Mouse (Mus musculus): ENCODE data around the gene Fzd10.

GRCm38 (mm10) chr5:128617621-128618020 lies 17.0 kb downstream of the Fzd10 start:
- TF ChIP-seq TAL1 (IDR thresholded peaks at IDR 0.05; ENCODE audit: low read length), result no peak
- no peak for TF ChIP-seq GATA1 (IDR thresholded peaks at IDR 0.05; ENCODE audit: low read depth, low read length)
- TF ChIP-seq MAX (IDR thresholded peaks at IDR 0.05; ENCODE audit: low read length), result no peak
- TF ChIP-seq ETS1 (IDR thresholded peaks at IDR 0.05; ENCODE audit: low read depth, low read length), result no peak

All from MEL (cell line).